Mouse (Mus musculus) CH12.LX (cell line): ENCODE data around the gene Chit1. TPM values are rescaled to one million over a fixed set of nuclear protein-coding genes. Genes with fewer than 3 reads are reported as not detected.

Experiments
- DNase-seq: peaks from one replicate; pipeline ENCODE4 v3.0.0-alpha.2; 2013; ENCODE audit errors: extremely low read depth
- H3K27ac ChIP-seq: 2 replicates; pipeline ENCODE4 v1.5.1; 2012; ENCODE audit warnings: low read depth, mild to moderate bottlenecking, control low read depth, moderate library complexity; ENCODE audit not compliant: insufficient read depth
- H3K27me3 ChIP-seq: replicated peaks from 2 replicates; pipeline ENCODE3; 2012; ENCODE audit warnings: inconsistent platforms
- H3K36me3 ChIP-seq, 2 experiments: replicated peaks in 1 of 2; 2 replicates each; pipeline versions ENCODE3 to v1.6.1; 2012; ENCODE audit warnings: inconsistent platforms in 1 of 2, low read length in 1 of 2, mild to moderate bottlenecking in 1 of 2, mixed read lengths in 1 of 2, moderate library complexity in 1 of 2; ENCODE audit not compliant: control insufficient read depth in 1 of 2, insufficient read depth in 1 of 2
- H3K4me1 ChIP-seq, 2 experiments: 2 replicates each; pipeline ENCODE4 v1.6.1; 2012; ENCODE audit warnings: inconsistent platforms in 1 of 2, moderate library complexity in 1 of 2; ENCODE audit not compliant: insufficient read depth in 2 of 2, control insufficient read depth in 1 of 2
- H3K4me2 ChIP-seq: 2 replicates; pipeline ENCODE4 v1.6.1; 2012; ENCODE audit warnings: low read depth, mild to moderate bottlenecking, control low read depth; ENCODE audit not compliant: poor library complexity, insufficient read depth, severe bottlenecking
- H3K4me3 ChIP-seq, 3 experiments: fragments of 150-350 bp in 1 of 3; sonication (generic) in 1 of 3; replicated peaks in 1 of 3; 2 replicates each; pipeline versions ENCODE3 to v1.5.1; 2011 to 2012; ENCODE audit warnings: low read depth in 2 of 3, low read length in 2 of 3, mild to moderate bottlenecking in 2 of 3, moderate library complexity in 2 of 3, control low read depth in 1 of 3, improper control_type of control experiment in 1 of 3, inconsistent platforms in 1 of 3, mixed read lengths in 1 of 3; ENCODE audit not compliant: poor library complexity in 1 of 3
- H3K79me2 ChIP-seq: replicated peaks from 2 replicates; pipeline ENCODE4 v1.6.1; 2012; ENCODE audit warnings: mild to moderate bottlenecking, moderate library complexity; ENCODE audit not compliant: control insufficient read depth, poor library complexity, insufficient read depth, severe bottlenecking; ENCODE audit errors: extremely low read depth
- H3K9ac ChIP-seq: 2 replicates; pipeline ENCODE4 v1.6.1; 2012; ENCODE audit warnings: low read depth, mild to moderate bottlenecking, control low read depth, moderate library complexity; ENCODE audit not compliant: insufficient read depth
- H3K9me3 ChIP-seq: replicated peaks from 2 replicates; pipeline ENCODE3; 2012; ENCODE audit warnings: low read length, inconsistent platforms, mixed read lengths
- CHD2 ChIP-seq: IDR thresholded peaks from 2 replicates; pipeline ENCODE4 v1.6.1; 2011; ENCODE audit warnings: low read length, improper control_type of control experiment
- E2F4 ChIP-seq: IDR thresholded peaks from 2 replicates; pipeline ENCODE4 v1.6.1; 2011; ENCODE audit warnings: low read depth, low read length, improper control_type of control experiment; ENCODE audit not compliant: insufficient replicate concordance
- ELF1 ChIP-seq: IDR thresholded peaks from 2 replicates; pipeline ENCODE4 v1.6.1; 2014; ENCODE audit warnings: low read depth, mild to moderate bottlenecking, inconsistent platforms, low read length, improper control_type of control experiment
- EP300 ChIP-seq: IDR thresholded peaks from 2 replicates; pipeline ENCODE4 v1.6.1; 2011; ENCODE audit warnings: low read length, improper control_type of control experiment
- KAT2A ChIP-seq: IDR thresholded peaks from 2 replicates; pipeline ENCODE4 v1.6.1; 2012; ENCODE audit warnings: low read length, improper control_type of control experiment, inconsistent platforms; ENCODE audit not compliant: insufficient replicate concordance
- MAZ ChIP-seq: IDR thresholded peaks from 2 replicates; pipeline ENCODE4 v1.6.1; 2012; ENCODE audit warnings: low read depth, mild to moderate bottlenecking, inconsistent platforms, low read length, improper control_type of control experiment, moderate library complexity
- MEF2A ChIP-seq: IDR thresholded peaks from 2 replicates; pipeline ENCODE4 v1.6.1; 2014; ENCODE audit warnings: low read depth, mild to moderate bottlenecking, inconsistent platforms, low read length, improper control_type of control experiment, borderline replicate concordance
- MXI1 ChIP-seq: IDR thresholded peaks from 2 replicates; pipeline ENCODE4 v1.6.1; 2011; ENCODE audit warnings: mild to moderate bottlenecking, low read depth, low read length, improper control_type of control experiment
- POLR2A ChIP-seq: IDR thresholded peaks from 2 replicates; pipeline ENCODE4 v1.6.1; 2011; ENCODE audit warnings: low read depth, mild to moderate bottlenecking, improper control_type of control experiment, low read length
- SIN3A ChIP-seq: IDR thresholded peaks from 2 replicates; pipeline ENCODE4 v1.6.1; 2012; ENCODE audit warnings: low read length, improper control_type of control experiment, inconsistent platforms
- SMC3 ChIP-seq: IDR thresholded peaks from 2 replicates; pipeline ENCODE4 v1.6.1; 2011; ENCODE audit warnings: low read depth, low read length, improper control_type of control experiment
- ZKSCAN1 ChIP-seq: IDR thresholded peaks from 2 replicates; pipeline ENCODE4 v1.6.1; 2012; ENCODE audit warnings: low read depth, inconsistent platforms, low read length, improper control_type of control experiment, borderline replicate concordance
- dilution Hi-C: fragments of 300-500 bp; cut with MboI; formaldehyde crosslinking; loops from 2 replicates; pipeline ENCODE4 v1.14.3; 2020; ENCODE audit warnings: low sequenced_read_pairs; ENCODE audit not compliant: extremely low pct_unique_long_range_greater_than_20kb, extremely low pct_ligation_motif_present
- in situ Hi-C: fragments of 300-500 bp; cut with MboI; formaldehyde crosslinking; loops from 3 replicates; pipeline ENCODE4 v1.14.3; 2019; ENCODE audit warnings: low sequenced_read_pairs, low pct_ligation_motif_present, low pct_unique_long_range_greater_than_20kb, mixed read lengths
- polyA plus RNA-seq: library from polyadenylated mRNA; unstranded; fragments of >175 nt; gene quantifications from 2 replicates; pipeline ENCODE4 v1.2.1, GENCODE M21; 2012; ENCODE audit warnings: low read depth; ENCODE audit not compliant: insufficient read length
- total RNA-seq, 2 experiments: library from RNA; depleted of rRNA; stranded (reverse); fragments of 300-350 nt in 1 of 2; fragments of >200 nt in 1 of 2; gene quantifications; 2 replicates each; pipeline ENCODE4 v1.2.3; 2012 to 2014

Chit1 gene
- total and polyA plus RNA-seq, 3 experiments: 0.25 to 0.47 (median 0.36) TPM

- no peaks in the 10 kb centered on the region for H3K9me3 ChIP-seq
- H3K4me1 ChIP-seq: peaks cover 34 to 95% of the 10 kb centered on the region in 2 experiments
- TF ChIP-seq MEF2A (no peak), E2F4 (no peak), ZKSCAN1 (no peak), MAZ (no peak), SMC3 (peak; percentile 15; the same call in 1 of the 2 replicates), ELF1 (no peak), MXI1 (no peak), CHD2 (no peak)
- H3K4me3 ChIP-seq: no peak overlapping the region
- DNase-seq: no peak
- no peak overlapping the region for H3K4me2 ChIP-seq
- no peaks in the 10 kb centered on the region for H3K36me3 ChIP-seq
- dilution Hi-C loops (no loop called here), in situ Hi-C loops (loop anchor here (5.0 to 10.0 kb wide), 2 partner anchors 35 to 97 kb away; no protein-coding TSS in a partner anchor)
- H3K27me3 ChIP-seq: no peaks in the 10 kb centered on the region
- H3K79me2 ChIP-seq: no peaks in the 10 kb centered on the region
- no peak overlapping the region for H3K27ac ChIP-seq
- H3K9ac ChIP-seq: no peak overlapping the region
Observed at GRCm38 (mm10) chr1:134197325-134197982, 86.4 kb downstream of the Chit1 start.

- H3K4me2 ChIP-seq: no peak overlapping the region
- H3K79me2 ChIP-seq: no peaks in the 10 kb centered on the region
- H3K9ac ChIP-seq: no peak overlapping the region
- in situ Hi-C loops: loop anchor here (5.0 to 10.0 kb wide), 2 partner anchors 34 to 96 kb away; no protein-coding TSS in a partner anchor
- H3K36me3 ChIP-seq: no peaks in the 10 kb centered on the region
- peaks cover 30 to 88% of the 10 kb centered on the region in 2 experiments for H3K4me1 ChIP-seq
- DNase-seq: no peak
- H3K9me3 ChIP-seq: no peaks in the 10 kb centered on the region
- H3K27ac ChIP-seq: no peak overlapping the region
- TF ChIP-seq ELF1 (no peak), EP300 (no peak), KAT2A (no peak), SIN3A (no peak), POLR2A (no peak), MXI1 (no peak)
- no peak overlapping the region for H3K4me3 ChIP-seq
- H3K27me3 ChIP-seq: no peaks in the 10 kb centered on the region
- dilution Hi-C loops: no loop called here
Observed at GRCm38 (mm10) chr1:134198197-134198995, 87.4 kb downstream of the Chit1 start.
